Mouse (Mus musculus): ENCODE measurements around the gene Pde9a. TPM values are rescaled to one million over a fixed set of nuclear protein-coding genes. Genes with fewer than 3 reads are reported as not detected.

The Pde9a gene
- total RNA-seq, 2 experiments from 2014 or later, result 0.79 TPM; not detected in 1

GRCm38 (mm10) chr17:31462506-31462905, 76.5 kb downstream of the Pde9a start:
- ATAC-seq (replicated peaks; ENCODE audit: poor library complexity), result no peak

DNA sequence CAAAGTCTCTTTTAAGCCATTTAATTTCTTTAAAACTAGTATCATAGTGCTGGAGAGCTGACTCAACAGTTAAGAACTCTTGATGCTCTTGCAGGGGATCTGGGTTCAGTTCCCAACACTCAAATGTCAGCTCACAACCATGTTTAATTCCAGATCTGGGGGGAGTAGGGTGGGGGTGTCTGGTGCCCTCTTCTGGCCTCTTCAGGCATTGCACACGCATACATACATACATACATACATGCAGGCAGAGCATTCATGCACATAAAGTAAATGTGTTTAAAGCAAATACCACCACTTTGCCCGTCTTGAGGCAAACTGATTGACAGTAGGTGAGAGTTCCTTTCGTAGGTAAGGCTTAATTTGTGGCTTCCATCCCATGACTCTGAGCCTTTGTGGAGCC, 80.8 kb downstream of the Pde9a start:
- 0 out of 2 replicates have a peak, but pooled peaks have one; percentile 39 for ATAC-seq (replicated peaks; ENCODE audit: poor library complexity)

- no peak for ATAC-seq (replicated peaks; ENCODE audit: poor library complexity)
Measured at GRCm38 (mm10) chr17:31468496-31468895, 82.5 kb downstream of the Pde9a start.

DNA sequence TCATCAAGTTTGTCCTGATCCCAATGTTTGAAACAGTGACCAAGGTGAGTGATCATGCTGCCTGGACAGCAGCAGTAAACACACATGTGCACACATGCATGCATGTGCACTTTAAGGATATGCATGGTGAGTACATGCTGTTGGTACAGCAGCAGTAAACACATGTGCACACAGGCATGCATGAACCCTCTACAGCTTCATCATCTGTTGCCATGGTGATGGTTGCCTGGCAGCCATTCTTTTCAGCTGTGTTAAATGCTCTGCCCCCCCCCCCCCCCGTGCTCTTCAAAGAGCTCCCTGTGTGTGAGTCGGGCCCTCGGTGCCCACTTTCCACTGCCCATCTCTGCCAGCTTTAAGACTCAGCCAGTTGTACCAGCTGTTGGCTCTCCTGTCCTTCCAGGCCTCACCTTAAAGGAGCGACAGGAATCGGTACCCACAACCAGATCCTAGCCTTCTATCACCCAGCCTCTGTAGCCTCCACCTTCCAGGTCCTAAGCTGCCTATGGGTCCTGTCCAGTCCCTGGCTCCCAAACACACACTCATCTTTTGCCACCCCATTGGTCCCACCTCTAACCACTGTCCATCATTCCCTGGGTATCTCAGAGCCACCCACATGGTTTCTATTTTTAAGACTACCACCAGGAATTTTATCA, 84.9 kb downstream of the Pde9a start:
- no peak for ATAC-seq (replicated peaks; ENCODE audit: poor library complexity)

GRCm38 (mm10) chr17:31474388-31474787, 88.4 kb downstream of the Pde9a start:
- ATAC-seq (replicated peaks; ENCODE audit: poor library complexity), result no peak

DNA sequence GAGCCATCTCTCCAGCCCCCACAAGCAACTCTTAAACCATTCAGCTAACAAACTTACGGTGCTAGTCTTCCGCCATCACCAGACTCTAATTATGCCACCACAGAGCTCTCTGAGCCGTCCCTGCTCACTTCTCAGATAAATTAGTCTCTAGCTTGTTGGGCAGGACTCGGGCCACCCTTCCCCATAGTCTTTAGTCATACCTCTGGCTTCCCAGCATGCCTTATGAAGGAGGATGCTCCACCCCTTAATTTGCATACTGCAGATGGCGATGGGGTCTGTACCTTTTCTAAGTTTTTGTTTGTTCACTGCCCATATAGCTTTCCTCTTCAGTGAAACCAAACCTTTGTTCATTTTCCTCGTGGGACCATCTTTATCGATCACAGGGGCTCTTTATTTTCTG, 92.6 kb downstream of the Pde9a start:
- ATAC-seq (replicated peaks; ENCODE audit: poor library complexity), result no peak

GRCm38 (mm10) chr17:31479108-31479844, 93.3 kb downstream of the Pde9a start:
- no peak for ATAC-seq (replicated peaks; ENCODE audit: poor library complexity)

DNA sequence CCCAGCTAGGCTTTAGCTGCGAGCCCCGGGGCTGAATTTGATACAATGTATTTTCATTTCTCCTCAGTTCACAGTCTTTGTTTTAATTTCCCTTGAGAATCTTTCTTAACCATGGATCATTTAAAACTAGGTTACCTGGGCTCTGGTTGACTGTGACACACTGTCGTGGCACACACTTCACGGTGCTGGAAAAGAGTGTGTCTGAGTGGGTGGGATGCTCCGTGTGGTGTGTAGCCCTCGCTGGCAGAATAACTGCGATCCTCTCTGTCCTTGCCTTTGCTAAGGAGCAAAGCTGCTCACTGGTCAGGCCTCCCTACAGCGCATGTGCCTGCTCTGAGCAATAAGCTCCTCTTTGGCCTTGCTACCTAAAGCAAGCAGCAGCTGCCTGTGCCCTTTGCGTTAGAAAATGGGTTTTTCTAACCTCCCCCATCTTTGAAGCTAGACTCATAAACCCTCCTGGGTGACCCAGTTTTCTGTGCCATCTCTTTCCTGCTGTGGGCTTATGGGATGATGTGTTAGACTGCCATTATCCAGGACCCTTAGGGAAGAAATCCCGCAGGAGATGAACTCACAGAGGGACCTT, 100.7 kb downstream of the Pde9a start:
- ATAC-seq (replicated peaks; ENCODE audit: poor library complexity), result no peak

DNA sequence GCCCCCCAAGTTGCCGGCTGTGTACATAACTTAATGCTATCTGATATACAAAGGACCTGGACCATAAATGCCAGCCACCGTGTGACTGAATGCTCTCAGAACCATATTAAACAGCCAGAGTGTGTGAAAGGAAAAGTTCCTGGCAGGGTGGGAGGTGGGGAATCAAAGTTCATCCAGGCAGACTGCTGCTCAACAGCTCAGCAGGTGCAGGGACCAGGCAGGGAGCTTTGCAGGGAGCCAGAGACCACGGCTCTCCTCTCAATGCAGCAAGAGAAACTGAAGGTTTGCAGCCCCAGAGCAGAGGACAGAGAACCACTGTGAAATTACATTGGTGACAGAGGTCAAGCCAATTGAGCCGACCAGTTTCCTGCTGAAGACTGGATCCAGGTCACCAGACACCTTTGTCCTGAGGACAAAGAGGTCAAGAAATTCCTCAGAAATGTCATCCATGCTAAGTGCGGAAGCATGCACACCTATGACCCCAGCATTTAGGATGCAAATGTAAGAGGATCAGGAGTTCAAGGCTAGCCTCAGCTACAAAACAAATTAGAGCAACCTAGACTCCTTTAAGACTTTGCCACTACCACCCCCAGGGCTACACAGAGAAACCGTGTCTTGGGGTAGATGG, 101.5 kb downstream of the Pde9a start:
- ATAC-seq (replicated peaks; ENCODE audit: poor library complexity), result no peak

DNA sequence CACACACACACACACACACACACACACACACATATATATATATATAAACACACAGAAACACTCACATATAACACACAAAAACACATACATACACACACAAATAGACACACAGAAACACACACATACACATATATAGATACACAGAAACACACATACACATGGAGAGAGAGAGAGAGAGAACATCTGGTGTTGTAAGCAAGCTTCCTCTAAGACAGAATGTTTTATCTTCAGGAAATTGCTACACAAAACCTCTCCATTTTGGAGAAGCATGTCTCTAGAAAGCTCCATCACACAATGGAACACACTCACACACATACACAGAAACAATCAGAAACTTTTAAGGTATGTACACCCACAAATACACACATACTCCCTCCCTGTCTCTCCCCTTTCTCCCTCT, 105.3 kb downstream of the Pde9a start:
- no peak for ATAC-seq (replicated peaks; ENCODE audit: poor library complexity)

DNA sequence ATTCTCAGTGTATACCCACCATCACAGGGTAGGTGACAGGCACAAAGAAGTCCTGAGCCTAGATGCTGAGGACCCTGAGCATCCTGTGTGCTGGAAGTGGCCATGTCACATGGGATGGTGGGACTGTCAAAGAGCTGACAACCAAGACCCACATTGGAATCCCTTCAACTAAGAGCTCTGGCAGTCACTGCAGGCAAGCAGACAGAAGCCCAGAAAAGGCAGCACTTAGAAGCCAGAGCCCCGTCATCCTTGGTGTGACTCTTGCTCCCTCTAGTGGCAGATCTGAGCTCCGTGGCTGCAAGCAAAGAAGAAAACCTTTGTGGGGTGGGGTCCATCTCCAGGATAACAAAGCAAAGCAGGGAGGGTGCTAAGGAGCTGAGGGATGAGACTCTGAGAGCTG, 106.4 kb downstream of the Pde9a start:
- ATAC-seq (replicated peaks; ENCODE audit: poor library complexity), result peak; percentile 88

GRCm38 (mm10) chr17:31494989-31495388, 109.0 kb downstream of the Pde9a start:
- no peak for ATAC-seq (replicated peaks; ENCODE audit: poor library complexity)

DNA sequence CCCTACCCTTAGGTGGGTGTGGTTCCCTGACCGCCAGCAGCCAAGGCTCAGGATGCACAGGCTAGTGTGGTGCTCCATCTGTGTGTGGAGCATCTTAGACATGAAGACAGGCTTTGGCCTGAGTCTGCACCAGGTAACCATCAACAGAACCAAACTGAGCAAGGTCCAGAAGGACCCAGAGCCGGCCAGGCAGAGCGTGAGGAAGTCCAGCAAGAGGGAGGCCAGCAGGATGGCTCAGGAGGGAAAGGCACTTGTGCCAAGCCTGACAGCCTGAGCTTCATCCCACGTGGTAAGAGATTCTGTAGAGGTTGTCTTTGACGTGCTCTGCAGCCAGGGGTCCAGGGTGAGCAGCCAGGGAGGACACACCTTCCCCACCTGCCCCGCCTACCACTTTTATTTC, 111.7 kb downstream of the Pde9a start:
- no peak for ATAC-seq (replicated peaks; ENCODE audit: poor library complexity)

DNA sequence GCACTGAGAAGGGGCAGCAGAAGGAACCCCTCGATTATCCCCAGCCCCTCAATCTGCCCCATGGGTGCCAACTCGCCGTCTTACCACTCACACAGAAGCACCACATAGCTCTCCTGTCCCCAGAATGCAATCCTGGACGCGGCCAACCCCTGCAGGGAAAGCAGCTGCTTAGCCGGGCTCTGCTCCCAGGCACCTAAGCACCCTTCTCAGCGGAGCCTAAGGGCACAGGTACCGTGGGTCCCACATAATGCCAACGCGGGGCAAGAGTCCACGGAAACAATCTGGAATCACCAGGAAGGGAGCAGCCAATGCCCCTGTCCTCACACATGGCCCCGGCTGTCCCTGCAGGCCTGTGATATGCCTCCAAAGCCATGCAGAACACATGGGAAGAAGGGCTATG, 113.7 kb downstream of the Pde9a start:
- ATAC-seq (replicated peaks; ENCODE audit: poor library complexity), result no peak

DNA sequence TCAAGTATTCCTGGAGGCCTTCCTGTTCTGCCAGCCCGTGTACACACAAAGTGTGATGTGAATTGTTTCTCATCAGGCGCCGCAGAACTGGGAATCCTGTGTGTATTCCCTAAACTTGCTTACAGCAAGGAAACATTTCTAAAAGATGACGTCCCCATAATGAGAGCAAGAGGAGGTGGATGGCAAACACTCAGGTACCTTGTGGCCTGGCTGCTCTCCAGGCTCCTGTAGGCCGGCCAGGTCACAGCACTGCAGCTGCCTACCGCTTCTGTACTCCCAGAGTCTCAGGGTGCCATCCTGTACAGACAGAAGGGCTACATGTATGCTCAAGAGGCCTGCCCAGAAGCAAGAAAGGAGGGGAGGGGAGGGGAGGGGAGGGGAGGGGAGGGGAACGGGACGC, 114.4 kb downstream of the Pde9a start:
- ATAC-seq (replicated peaks; ENCODE audit: poor library complexity), result no peak

- ATAC-seq (replicated peaks; ENCODE audit: poor library complexity), result no peak
Measured at GRCm38 (mm10) chr17:31500908-31501307, 114.9 kb downstream of the Pde9a start.

- ATAC-seq (replicated peaks; ENCODE audit: poor library complexity), result peak; percentile 94
Measured at GRCm38 (mm10) chr17:31502261-31502927, 116.4 kb downstream of the Pde9a start.

DNA sequence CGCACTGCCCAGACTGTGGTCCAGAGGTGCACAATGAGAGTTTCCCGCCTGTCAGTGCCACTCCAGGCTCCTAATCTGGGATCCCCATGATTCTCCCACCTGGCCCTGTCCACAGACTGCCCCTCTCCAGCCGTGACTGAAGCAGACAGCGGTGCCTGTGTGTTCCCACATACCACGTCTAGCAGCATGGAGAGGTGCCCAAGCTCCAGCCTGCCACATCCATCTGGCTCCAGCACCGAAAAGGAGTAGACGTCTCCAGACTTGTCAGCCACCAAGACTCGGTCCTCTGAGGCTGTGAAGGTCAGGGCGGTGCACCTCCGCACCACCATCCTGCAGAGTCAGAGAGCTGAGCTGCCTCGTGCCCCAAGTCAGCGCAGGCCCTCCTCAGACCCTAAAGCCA, 117.3 kb downstream of the Pde9a start:
- ATAC-seq (replicated peaks; ENCODE audit: poor library complexity), result no peak

- no peak for ATAC-seq (replicated peaks; ENCODE audit: poor library complexity)
Measured at GRCm38 (mm10) chr17:31503936-31504335, 117.9 kb downstream of the Pde9a start.

GRCm38 (mm10) chr17:31505013-31505412, 119.0 kb downstream of the Pde9a start:
- no peak for ATAC-seq (replicated peaks; ENCODE audit: poor library complexity)

GRCm38 (mm10) chr17:31506282-31506681, 120.3 kb downstream of the Pde9a start:
- no peak for ATAC-seq (replicated peaks; ENCODE audit: poor library complexity)
